Mouse (Mus musculus) myocyte (in vitro differentiated cells): ENCODE data around the gene Mad1l1.

Experiments used
- MAX ChIP-seq: IDR thresholded peaks from one replicate; pipeline ENCODE4 v1.6.1; 2011; ENCODE audit warnings: low read depth, mild to moderate bottlenecking, control low read depth
- MYOG ChIP-seq, 3 experiments: IDR thresholded peaks; one replicate each; pipeline ENCODE4 v1.6.1; 2011; ENCODE audit warnings: control low read depth in 2 of 3, low read depth in 2 of 3, mild to moderate bottlenecking in 2 of 3; ENCODE audit not compliant: insufficient read length in 2 of 3, control insufficient read depth in 1 of 3, insufficient read depth in 1 of 3
- POLR2A ChIP-seq: IDR thresholded peaks from one replicate; pipeline ENCODE4 v1.6.1; 2011; ENCODE audit warnings: low read depth, mild to moderate bottlenecking, control low read depth, moderate library complexity; ENCODE audit not compliant: insufficient read length
- POLR2AphosphoS2 ChIP-seq: IDR thresholded peaks from one replicate; pipeline ENCODE4 v1.6.1; 2011; ENCODE audit warnings: low read depth, control low read depth; ENCODE audit not compliant: insufficient read length
- TCF12 ChIP-seq: IDR thresholded peaks from one replicate; pipeline ENCODE4 v1.6.1; 2011; ENCODE audit warnings: mild to moderate bottlenecking, control low read depth; ENCODE audit not compliant: poor library complexity, insufficient read depth, severe bottlenecking
- USF1 ChIP-seq: IDR thresholded peaks from one replicate; pipeline ENCODE4 v1.6.1; 2011; ENCODE audit warnings: low read depth, mild to moderate bottlenecking, control low read depth, moderate library complexity

DNA sequence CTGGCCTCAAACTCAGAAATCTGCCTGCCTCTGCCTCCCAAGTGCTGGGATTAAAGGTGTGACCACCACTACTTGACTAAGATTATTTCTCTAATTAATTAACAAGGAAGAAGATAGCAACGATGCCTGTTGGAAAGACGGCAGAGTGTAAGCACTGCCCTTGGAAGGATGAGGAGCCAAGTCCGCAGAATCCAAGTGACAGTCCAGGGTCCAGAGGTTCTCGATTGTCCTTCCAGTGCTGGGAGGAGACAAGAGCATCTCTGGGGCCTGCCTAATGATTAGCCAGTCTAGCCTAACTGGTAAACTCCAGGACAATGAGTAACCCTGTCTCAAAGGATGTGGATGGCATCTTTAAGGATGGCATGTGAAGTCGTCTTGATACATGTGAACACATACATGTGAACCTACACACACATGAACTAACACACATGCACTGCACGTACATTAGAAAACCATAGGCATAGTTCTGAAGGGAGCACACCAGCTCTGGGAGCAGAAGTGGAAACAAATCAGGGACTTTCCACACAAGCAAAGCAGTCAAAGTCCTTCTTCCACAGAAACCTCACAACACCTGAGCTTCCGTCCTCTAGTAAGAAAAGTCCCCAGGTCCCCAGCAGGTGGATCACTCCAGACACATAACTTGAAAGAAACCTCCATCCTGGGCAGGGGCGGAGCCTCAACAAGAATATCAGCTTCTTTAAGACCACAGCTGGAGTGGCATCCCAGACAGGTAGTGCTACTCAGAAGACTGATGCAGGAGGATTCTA, 29.6 kb upstream of the Mad1l1 start:
- no peak for TF ChIP-seq POLR2A
- no peak for TF ChIP-seq MAX
- no peak for TF ChIP-seq TCF12
- no peak for TF ChIP-seq POLR2AphosphoS2
- TF ChIP-seq MYOG (IDR thresholded peaks at IDR 0.05; ENCODE audit: control insufficient read depth in 1 of 3, insufficient read depth in 1 of 3, insufficient read length in 2 of 3, low read depth in 2 of 3) = no peak
- no peak for TF ChIP-seq USF1
